ENCODE assay signal across 28 mouse cellular contexts in genomic region chr5:119213692-119214357, GRCm38 (mm10).
A peak's percentile ranks its signal among the peaks of the same experiment; 100 is the strongest.
DNase-seq lines count a peak whose midpoint lies in the region; ATAC-seq and TF ChIP-seq lines count a peak whose summit lies in the region.
"Had no signal": no experiment of that assay in that cellular context is flagged by ENCODE, and none has a peak within 500 bp of the region (broad histone marks: within the 10 kb centered on the region; RNA-seq: fewer than 3 reads in every experiment).

No protein-coding gene starts in this region.

- no peak for DNase-seq in frontal cortex, postnatal 14 days (ENCODE audit: low spot score in 2 of 2)
- peak; percentile 21 for DNase-seq in right cerebral cortex, adult 18-20 months
- DNase-seq in right cerebral cortex, postnatal 4 days = no peak
- peak; percentile 77 for DNase-seq in fat pad, adult 2 months (ENCODE audit: extremely low read depth, low read depth, low spot score)
- DNase-seq in hindbrain, embryonic 11.5 days (ENCODE audit: low spot score) = no peak
- no peak for DNase-seq in adrenal gland, postnatal 36 days
- DNase-seq: adrenal gland, postnatal 25 days; cerebellum, adult 2 months; cerebellum, postnatal 25 days; gastrocnemius, postnatal 25 days; heart, adult 2 months; kidney, adult 2 months; kidney, postnatal 36 days; liver, postnatal 0 days; thymus, adult 2 months; thymus, postnatal 36 days had no signal

- no peak overlapping the region for H3K9ac ChIP-seq in hindbrain, embryonic 11.5 days (ENCODE audit: low read depth, low read length)
- H3K9ac ChIP-seq: embryonic facial prominence, embryonic 12.5 days; heart, embryonic 12.5 days; hindbrain, embryonic 15.5 days; liver, embryonic 12.5 days; liver, postnatal 0 days; midbrain, embryonic 12.5 days; neural tube, embryonic 13.5 days had no signal

- H3K79me2 ChIP-seq in myocyte (ENCODE audit: control insufficient read depth, insufficient read depth) = no peaks in the 10 kb centered on the region

- no peak overlapping the region for H3K4me3 ChIP-seq in myocyte
- H3K4me3 ChIP-seq in hindbrain, embryonic 11.5 days (ENCODE audit: low read depth, low read length) = no peak overlapping the region
- H3K4me3 ChIP-seq: embryonic facial prominence, embryonic 12.5 days; heart, adult 2 months; heart, embryonic 12.5 days; hindbrain, embryonic 15.5 days; layer of hippocampus, adult 2 months; liver, embryonic 12.5 days; megakaryocyte, embryonic 14.5 days; midbrain, embryonic 12.5 days; neural tube, embryonic 13.5 days had no signal

- peak overlapping the region; percentile 18 for H3K4me2 ChIP-seq in myocyte (ENCODE audit: low read depth)
- H3K4me2 ChIP-seq in hindbrain, embryonic 11.5 days (replicated peaks; ENCODE audit: low read depth, low read length) = no peak overlapping the region
- H3K4me2 ChIP-seq: embryonic facial prominence, embryonic 12.5 days; heart, embryonic 12.5 days; hindbrain, embryonic 15.5 days; liver, embryonic 12.5 days; midbrain, embryonic 12.5 days; neural tube, embryonic 13.5 days had no signal

- no peaks in the 10 kb centered on the region for H3K36me3 ChIP-seq in myocyte (ENCODE audit: control insufficient read depth, insufficient read depth)
- no peaks in the 10 kb centered on the region for H3K36me3 ChIP-seq in hindbrain, embryonic 11.5 days (ENCODE audit: control insufficient read depth, insufficient read depth, low read length)
- H3K36me3 ChIP-seq: embryonic facial prominence, embryonic 12.5 days; heart, embryonic 12.5 days; hindbrain, embryonic 15.5 days; liver, embryonic 12.5 days; midbrain, embryonic 12.5 days; neural tube, embryonic 13.5 days had no signal

- no peak for TF ChIP-seq POLR2A in myocyte (IDR thresholded peaks at IDR 0.05; ENCODE audit: insufficient read length, low read depth)

- no peaks in the 10 kb centered on the region; the same call in 1 of the 2 replicates for H3K9me3 ChIP-seq in hindbrain, embryonic 11.5 days (ENCODE audit: control insufficient read depth, low read length)
- H3K9me3 ChIP-seq: hindbrain, embryonic 15.5 days had no signal

- H3K27ac ChIP-seq in hindbrain, embryonic 11.5 days (ENCODE audit: low read depth, low read length) = no peak overlapping the region
- H3K27ac ChIP-seq: embryonic facial prominence, embryonic 12.5 days; heart, adult 2 months; hindbrain, embryonic 15.5 days; layer of hippocampus, adult 2 months; liver, embryonic 12.5 days; midbrain, embryonic 12.5 days; neural tube, embryonic 13.5 days; stomach, postnatal 0 days had no signal

- WGBS in hindbrain, embryonic 11.5 days = 60% methylated on average over 7 of the region's 7 CpGs

- no peak overlapping the region for H3ac ChIP-seq in myocyte (ENCODE audit: control insufficient read depth, insufficient read length)

- H3K4me1 ChIP-seq in hindbrain, embryonic 11.5 days (replicated peaks; ENCODE audit: control insufficient read depth, insufficient read depth, low read length) = no peaks in the 10 kb centered on the region
- H3K4me1 ChIP-seq: liver, embryonic 12.5 days; megakaryocyte, embryonic 14.5 days; midbrain, embryonic 12.5 days; neural tube, embryonic 13.5 days had no signal

- ATAC-seq in frontal cortex, adult (ENCODE audit: low TSS enrichment) = peak; percentile 62
- ATAC-seq in hindbrain, embryonic 11.5 days (ENCODE audit: low FRiP score) = no peak
- ATAC-seq: forebrain, embryonic 14.5 days; liver, embryonic 12.5 days; liver, postnatal 0 days had no signal

- no peaks in the 10 kb centered on the region for H3K27me3 ChIP-seq in myocyte (ENCODE audit: control insufficient read depth, insufficient read depth, insufficient read length)
- H3K27me3 ChIP-seq in hindbrain, embryonic 11.5 days (ENCODE audit: control insufficient read depth, insufficient read depth, low read length) = no peaks in the 10 kb centered on the region
- H3K27me3 ChIP-seq: embryonic facial prominence, embryonic 12.5 days; heart, embryonic 12.5 days; hindbrain, embryonic 15.5 days; liver, embryonic 12.5 days; megakaryocyte, embryonic 14.5 days; midbrain, embryonic 12.5 days; neural tube, embryonic 13.5 days had no signal

TF ChIP-seq in myocyte, 11 proteins besides CTCF, POLR2A, EP300 and RAD21:
- TF ChIP-seq REST (IDR thresholded peaks at IDR 0.05; ENCODE audit: insufficient read depth, insufficient read length) (no peak), CEBPB (IDR thresholded peaks at IDR 0.05; ENCODE audit: insufficient read depth, poor library complexity, severe bottlenecking) (no peak), SRF (IDR thresholded peaks at IDR 0.05; ENCODE audit: control insufficient read depth, insufficient read length, low read depth) (no peak), MYOD1 (IDR thresholded peaks at IDR 0.05; ENCODE audit: control insufficient read depth in 1 of 3, insufficient read length in 2 of 3, low read depth in 2 of 3) (peak in 1 of 3 experiments; percentile 42)

Comparison
In these comparisons a context has a peak if more than half of its experiments do, and no peak if none do; other contexts are left out.
1. DNase-seq: peak in right cerebral cortex, adult 18-20 months (single experiment) and fat pad, adult 2 months (single experiment); none in frontal cortex, postnatal 14 days (0 of 2), right cerebral cortex, postnatal 4 days (single experiment), hindbrain, embryonic 11.5 days (single experiment) and adrenal gland, postnatal 36 days (0 of 2).